Mouse (Mus musculus) testis, adult 2 months (tissue): Measurements from ENCODE around the gene Cdk6.

ENCODE experiments used
- CTCF ChIP-seq: fragments of 200-500 bp; IDR thresholded peaks from 2 replicates; pipeline ENCODE4 v1.5.1; 2012; ENCODE audit warnings: low read depth, mild to moderate bottlenecking, inconsistent platforms, low read length, moderate library complexity; ENCODE audit not compliant: control insufficient read depth, insufficient read depth, insufficient replicate concordance
- POLR2A ChIP-seq: fragments of 200-500 bp; IDR thresholded peaks from 2 replicates; pipeline ENCODE4 v1.6.1; 2012; ENCODE audit warnings: low read depth, mild to moderate bottlenecking, inconsistent platforms, low read length, moderate library complexity; ENCODE audit not compliant: control insufficient read depth

DNA sequence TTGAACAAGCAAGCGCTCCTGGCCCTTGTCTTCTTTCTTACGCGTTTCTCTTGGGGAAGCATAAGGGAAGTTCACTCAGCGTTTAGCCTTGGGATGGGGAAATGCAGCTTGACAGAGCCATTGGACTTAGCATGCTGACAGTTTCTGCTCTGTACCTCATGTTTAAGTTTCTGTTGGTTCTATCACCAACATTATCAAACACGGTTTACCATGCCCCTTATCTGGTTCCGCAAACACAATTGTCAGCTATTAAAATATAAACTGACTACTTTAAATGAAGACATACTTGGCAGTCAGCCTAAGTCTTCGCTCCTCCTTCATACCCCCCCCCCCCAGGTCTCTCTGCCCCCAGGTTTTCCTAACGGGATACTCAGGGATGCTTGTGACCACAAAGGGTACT, 20.8 kb downstream of the Cdk6 start:
- TF ChIP-seq CTCF (no peak), POLR2A (no peak)
